Mouse (Mus musculus): Measurements from ENCODE around the gene Tac2.

DNA sequence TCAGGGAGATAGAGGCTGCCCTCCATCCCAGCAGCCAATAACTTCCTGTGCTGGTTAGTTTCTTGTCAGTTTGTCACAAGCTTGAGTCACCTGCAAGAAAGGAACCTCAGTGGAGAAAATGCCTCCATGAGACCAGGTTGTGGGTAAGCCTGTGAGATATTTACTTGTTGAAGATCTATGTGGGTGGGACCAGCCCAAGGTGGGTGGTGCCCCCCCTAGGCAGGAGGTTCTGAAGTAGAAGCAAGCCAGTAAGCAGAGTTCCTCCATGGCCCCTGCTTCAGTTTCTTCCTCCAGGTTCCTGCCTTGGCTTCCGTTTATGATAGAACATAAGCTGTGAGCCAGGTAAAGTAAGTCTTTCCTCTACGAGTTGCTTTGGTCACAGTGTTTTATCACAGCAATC lies 12.0 kb downstream of the Tac2 start:
- TF ChIP-seq EP300 (IDR thresholded peaks at IDR 0.05): no peak
- no peak for TF ChIP-seq CTCF (IDR thresholded peaks at IDR 0.05)
